Mouse (Mus musculus) liver, adult 2 months (tissue): ENCODE measurements around the gene Ino80b.

Experiments used
- CTCF ChIP-seq: fragments of 200-500 bp; IDR thresholded peaks from 2 replicates; pipeline ENCODE4 v1.5.1; 2011; ENCODE audit warnings: low read depth, low read length, control low read depth
- POLR2A ChIP-seq: fragments of 200-500 bp; IDR thresholded peaks from 2 replicates; pipeline ENCODE4 v1.6.1; 2011; ENCODE audit warnings: low read length, control low read depth; ENCODE audit not compliant: insufficient read depth; ENCODE audit errors: extremely low read depth

- TF ChIP-seq CTCF (no peak), POLR2A (peak; percentile 71)
Observed at GRCm38 (mm10) chr6:83120930-83121862, 4.0 kb downstream of the Ino80b start, which contains the start of gene Wbp1.
